Mouse (Mus musculus) CH12.LX (cell line): Measurements from ENCODE around the gene Cox14. TPM values are rescaled to one million over a fixed set of nuclear protein-coding genes. Genes with fewer than 3 reads are reported as not detected.

Experiments used
- DNase-seq: peaks from one replicate; pipeline ENCODE4 v3.0.0-alpha.2; 2013; ENCODE audit errors: extremely low read depth
- H3K27ac ChIP-seq: 2 replicates; pipeline ENCODE4 v1.5.1; 2012; ENCODE audit warnings: low read depth, mild to moderate bottlenecking, control low read depth, moderate library complexity; ENCODE audit not compliant: insufficient read depth
- H3K27me3 ChIP-seq: replicated peaks from 2 replicates; pipeline ENCODE3; 2012; ENCODE audit warnings: inconsistent platforms
- H3K36me3 ChIP-seq, 2 experiments: replicated peaks in 1 of 2; 2 replicates each; pipeline versions ENCODE3 to v1.6.1; 2012; ENCODE audit warnings: inconsistent platforms in 1 of 2, low read length in 1 of 2, mild to moderate bottlenecking in 1 of 2, mixed read lengths in 1 of 2, moderate library complexity in 1 of 2; ENCODE audit not compliant: control insufficient read depth in 1 of 2, insufficient read depth in 1 of 2
- H3K4me1 ChIP-seq, 2 experiments: 2 replicates each; pipeline ENCODE4 v1.6.1; 2012; ENCODE audit warnings: inconsistent platforms in 1 of 2, moderate library complexity in 1 of 2; ENCODE audit not compliant: insufficient read depth in 2 of 2, control insufficient read depth in 1 of 2
- H3K4me2 ChIP-seq: 2 replicates; pipeline ENCODE4 v1.6.1; 2012; ENCODE audit warnings: low read depth, mild to moderate bottlenecking, control low read depth; ENCODE audit not compliant: poor library complexity, insufficient read depth, severe bottlenecking
- H3K4me3 ChIP-seq, 3 experiments: fragments of 150-350 bp in 1 of 3; sonication (generic) in 1 of 3; replicated peaks in 1 of 3; 2 replicates each; pipeline versions ENCODE3 to v1.5.1; 2011 to 2012; ENCODE audit warnings: low read depth in 2 of 3, low read length in 2 of 3, mild to moderate bottlenecking in 2 of 3, moderate library complexity in 2 of 3, control low read depth in 1 of 3, improper control_type of control experiment in 1 of 3, inconsistent platforms in 1 of 3, mixed read lengths in 1 of 3; ENCODE audit not compliant: poor library complexity in 1 of 3
- H3K79me2 ChIP-seq: replicated peaks from 2 replicates; pipeline ENCODE4 v1.6.1; 2012; ENCODE audit warnings: mild to moderate bottlenecking, moderate library complexity; ENCODE audit not compliant: control insufficient read depth, poor library complexity, insufficient read depth, severe bottlenecking; ENCODE audit errors: extremely low read depth
- H3K9ac ChIP-seq: 2 replicates; pipeline ENCODE4 v1.6.1; 2012; ENCODE audit warnings: low read depth, mild to moderate bottlenecking, control low read depth, moderate library complexity; ENCODE audit not compliant: insufficient read depth
- H3K9me3 ChIP-seq: replicated peaks from 2 replicates; pipeline ENCODE3; 2012; ENCODE audit warnings: low read length, inconsistent platforms, mixed read lengths
- CHD1 ChIP-seq: IDR thresholded peaks from 2 replicates; pipeline ENCODE4 v1.6.1; 2012; ENCODE audit warnings: low read depth, low read length, improper control_type of control experiment, inconsistent platforms
- CHD2 ChIP-seq: IDR thresholded peaks from 2 replicates; pipeline ENCODE4 v1.6.1; 2011; ENCODE audit warnings: low read length, improper control_type of control experiment
- CTCF ChIP-seq, 2 experiments: IDR thresholded peaks in 1 of 2; conservative IDR thresholded peaks in 1 of 2; 2 replicates each; pipeline ENCODE4 v1.5.1; 2011 to 2012; ENCODE audit warnings: low read depth in 2 of 2, low read length in 2 of 2, improper control_type of control experiment in 1 of 2, inconsistent platforms in 1 of 2, mild to moderate bottlenecking in 1 of 2, moderate library complexity in 1 of 2
- E2F4 ChIP-seq: IDR thresholded peaks from 2 replicates; pipeline ENCODE4 v1.6.1; 2011; ENCODE audit warnings: low read depth, low read length, improper control_type of control experiment; ENCODE audit not compliant: insufficient replicate concordance
- ELF1 ChIP-seq: IDR thresholded peaks from 2 replicates; pipeline ENCODE4 v1.6.1; 2014; ENCODE audit warnings: low read depth, mild to moderate bottlenecking, inconsistent platforms, low read length, improper control_type of control experiment
- ETS1 ChIP-seq: conservative IDR thresholded peaks from 2 replicates; pipeline ENCODE4 v1.6.1; 2012; ENCODE audit warnings: low read depth, mild to moderate bottlenecking, inconsistent platforms, low read length, improper control_type of control experiment, moderate library complexity
- HCFC1 ChIP-seq: IDR thresholded peaks from 2 replicates; pipeline ENCODE4 v1.6.1; 2012; ENCODE audit warnings: low read depth, mild to moderate bottlenecking, inconsistent platforms, low read length, improper control_type of control experiment
- KAT2A ChIP-seq: IDR thresholded peaks from 2 replicates; pipeline ENCODE4 v1.6.1; 2012; ENCODE audit warnings: low read length, improper control_type of control experiment, inconsistent platforms; ENCODE audit not compliant: insufficient replicate concordance
- MAFK ChIP-seq: IDR thresholded peaks from 2 replicates; pipeline ENCODE4 v1.6.1; 2011; ENCODE audit warnings: low read length, improper control_type of control experiment; ENCODE audit not compliant: insufficient replicate concordance
- MAZ ChIP-seq: IDR thresholded peaks from 2 replicates; pipeline ENCODE4 v1.6.1; 2012; ENCODE audit warnings: low read depth, mild to moderate bottlenecking, inconsistent platforms, low read length, improper control_type of control experiment, moderate library complexity
- MYC ChIP-seq: IDR thresholded peaks from 2 replicates; pipeline ENCODE4 v1.6.1; 2011; ENCODE audit warnings: low read depth, mild to moderate bottlenecking, improper control_type of control experiment, low read length
- NELFE ChIP-seq: IDR thresholded peaks from 2 replicates; pipeline ENCODE4 v1.6.1; 2011; ENCODE audit warnings: low read depth, low read length, improper control_type of control experiment
- PAX5 ChIP-seq: IDR thresholded peaks from 2 replicates; pipeline ENCODE4 v1.6.1; 2012; ENCODE audit warnings: low read length, inconsistent platforms, mixed read lengths
- RAD21 ChIP-seq: IDR thresholded peaks from 2 replicates; pipeline ENCODE4 v1.6.1; 2011; ENCODE audit warnings: low read depth, mild to moderate bottlenecking, low read length, improper control_type of control experiment, moderate library complexity
- SIN3A ChIP-seq: IDR thresholded peaks from 2 replicates; pipeline ENCODE4 v1.6.1; 2012; ENCODE audit warnings: low read length, improper control_type of control experiment, inconsistent platforms
- SMC3 ChIP-seq: IDR thresholded peaks from 2 replicates; pipeline ENCODE4 v1.6.1; 2011; ENCODE audit warnings: low read depth, low read length, improper control_type of control experiment
- TCF12 ChIP-seq: IDR thresholded peaks from 2 replicates; pipeline ENCODE4 v1.6.1; 2014; ENCODE audit warnings: low read depth, mild to moderate bottlenecking, inconsistent platforms, low read length, improper control_type of control experiment
- UBTF ChIP-seq: IDR thresholded peaks from 2 replicates; pipeline ENCODE4 v1.6.1; 2012; ENCODE audit warnings: low read depth, mild to moderate bottlenecking, inconsistent platforms, low read length, improper control_type of control experiment, moderate library complexity
- USF2 ChIP-seq: conservative IDR thresholded peaks from 2 replicates; pipeline ENCODE4 v1.6.1; 2011; ENCODE audit warnings: low read depth, low read length, improper control_type of control experiment
- ZKSCAN1 ChIP-seq: IDR thresholded peaks from 2 replicates; pipeline ENCODE4 v1.6.1; 2012; ENCODE audit warnings: low read depth, inconsistent platforms, low read length, improper control_type of control experiment, borderline replicate concordance
- dilution Hi-C: fragments of 300-500 bp; cut with MboI; formaldehyde crosslinking; loops from 2 replicates; pipeline ENCODE4 v1.14.3; 2020; ENCODE audit warnings: low sequenced_read_pairs; ENCODE audit not compliant: extremely low pct_unique_long_range_greater_than_20kb, extremely low pct_ligation_motif_present
- in situ Hi-C: fragments of 300-500 bp; cut with MboI; formaldehyde crosslinking; loops from 3 replicates; pipeline ENCODE4 v1.14.3; 2019; ENCODE audit warnings: low sequenced_read_pairs, low pct_ligation_motif_present, low pct_unique_long_range_greater_than_20kb, mixed read lengths
- polyA plus RNA-seq: library from polyadenylated mRNA; unstranded; fragments of >175 nt; gene quantifications from 2 replicates; pipeline ENCODE4 v1.2.1, GENCODE M21; 2012; ENCODE audit warnings: low read depth; ENCODE audit not compliant: insufficient read length
- total RNA-seq, 2 experiments: library from RNA; depleted of rRNA; stranded (reverse); fragments of 300-350 nt in 1 of 2; fragments of >200 nt in 1 of 2; gene quantifications; 2 replicates each; pipeline ENCODE4 v1.2.3; 2012 to 2014

Gene Cox14
- total and polyA plus RNA-seq, 3 experiments: 98.8 to 140 (median 119) TPM

DNA sequence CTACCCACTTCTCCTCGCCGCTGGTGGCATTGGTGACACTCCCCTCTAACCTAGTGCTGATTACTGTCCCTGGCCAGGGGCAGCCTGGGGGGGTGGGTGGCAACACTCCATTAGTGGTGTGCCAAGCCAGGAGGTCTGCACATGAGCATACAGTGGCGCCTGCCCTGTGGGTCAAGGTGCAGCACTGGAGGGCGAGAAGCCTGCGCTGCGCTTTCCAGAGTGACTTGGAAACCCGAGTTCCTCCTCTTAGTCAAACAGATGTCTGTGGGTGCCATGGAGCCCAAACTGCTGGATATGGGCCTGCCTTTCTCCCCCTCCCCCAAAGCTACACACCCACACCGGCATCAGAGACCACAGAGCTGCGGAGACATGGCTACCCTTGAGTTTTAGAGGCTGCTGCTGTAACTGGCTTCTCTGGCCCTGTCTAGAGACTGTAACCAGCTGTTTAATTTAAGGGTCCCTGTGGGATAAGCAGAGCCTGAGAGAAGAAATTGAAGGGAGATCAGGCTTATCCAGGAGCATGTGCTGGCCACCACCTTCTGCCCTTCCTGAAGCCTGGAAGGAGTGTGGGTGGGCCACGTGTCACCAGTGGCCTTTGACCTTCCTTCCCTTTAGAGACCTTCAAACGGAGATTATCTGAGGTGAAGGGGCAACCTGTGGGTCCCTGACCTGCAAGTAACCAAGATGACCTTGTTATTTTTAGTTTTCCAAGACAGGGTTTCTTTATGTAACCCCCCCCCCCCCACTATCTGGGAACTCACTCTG, 9.3 kb upstream of the Cox14 start:
- in situ Hi-C loops (no loop called here), dilution Hi-C loops (no loop called here)
- Histone ChIP-seq H3K36me3 (peaks cover 23 to 87% of the 10 kb centered on the region in 2 experiments), H3K9me3 (no peaks in the 10 kb centered on the region), H3K4me2 (no peak overlapping the region), H3K4me1 (peaks cover 0 to 13% of the 10 kb centered on the region in 2 experiments; a peak in 2 of 4 replicates), H3K79me2 (no peaks in the 10 kb centered on the region), H3K9ac (no peak overlapping the region), H3K27me3 (no peaks in the 10 kb centered on the region), H3K27ac (no peak overlapping the region), H3K4me3 (no peak overlapping the region)
- DNase-seq: no peak
- TF ChIP-seq CHD1: no peak
- TF ChIP-seq ETS1: no peak
- TF ChIP-seq CTCF (conservative IDR thresholded peaks at IDR 0.05 in 1 of 2, IDR thresholded peaks at IDR 0.05 in 1 of 2; ENCODE audit: low read depth in 2 of 2, low read length in 2 of 2): no peak
- TF ChIP-seq E2F4: no peak
- no peak for TF ChIP-seq HCFC1
- no peak for TF ChIP-seq TCF12
- TF ChIP-seq RAD21: no peak
- TF ChIP-seq UBTF: no peak
- TF ChIP-seq MAZ: no peak
- TF ChIP-seq ZKSCAN1: no peak

DNA sequence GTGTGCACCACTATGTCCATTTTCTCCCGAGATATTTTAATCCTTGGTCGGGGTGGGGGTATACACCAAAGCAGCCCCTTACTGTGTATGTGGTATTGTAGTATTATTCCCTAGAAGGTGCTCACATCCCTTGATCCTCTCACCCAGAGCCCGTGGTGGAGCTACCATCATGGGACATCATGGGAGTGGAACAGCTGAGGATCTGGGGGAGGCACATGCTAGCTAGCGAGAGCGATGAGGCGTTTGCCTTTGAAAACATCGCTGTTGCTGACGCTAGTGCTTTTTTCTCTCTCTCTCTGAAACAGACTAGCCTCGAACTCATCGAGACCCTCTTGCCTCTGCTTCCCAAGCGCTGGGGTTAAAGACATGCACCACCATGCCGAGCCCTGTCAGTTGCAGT, 8.6 kb upstream of the Cox14 start:
- no peak for DNase-seq
- dilution Hi-C loops: no loop called here
- in situ Hi-C loops: no loop called here
- H3K27me3 ChIP-seq: no peaks in the 10 kb centered on the region
- no peak overlapping the region for H3K4me3 ChIP-seq
- H3K9me3 ChIP-seq: no peaks in the 10 kb centered on the region
- no peak overlapping the region for H3K9ac ChIP-seq
- no peak overlapping the region for H3K4me2 ChIP-seq
- no peaks in the 10 kb centered on the region for H3K79me2 ChIP-seq
- no peak for TF ChIP-seq SIN3A
- no peak for TF ChIP-seq NELFE
- TF ChIP-seq KAT2A: no peak
- no peak for TF ChIP-seq PAX5
- no peak for TF ChIP-seq CHD2
- TF ChIP-seq CHD1: no peak
- no peak for TF ChIP-seq SMC3
- no peak for TF ChIP-seq ETS1
- TF ChIP-seq MAFK: no peak
- TF ChIP-seq USF2: no peak
- no peak for TF ChIP-seq ELF1
- no peak for TF ChIP-seq MYC
- TF ChIP-seq, all 38 proteins: peak for 0
- H3K27ac ChIP-seq: no peak overlapping the region
- peaks cover 17 to 83% of the 10 kb centered on the region in 2 experiments for H3K36me3 ChIP-seq
- H3K4me1 ChIP-seq: peaks cover 0 to 13% of the 10 kb centered on the region in 2 experiments; a peak in 2 of 4 replicates
